Mouse (Mus musculus) layer of hippocampus, adult 9-11 months (tissue): ENCODE measurements around the gene Prkce.
A peak's percentile ranks its signal among the peaks of the same experiment; 100 is the strongest.
"Not testable (repeated sequence)": the region's sequence is repeated elsewhere in the genome, so short reads cannot be mapped to it uniquely, and the experiment has no call there.

Source experiments
- DNase-seq: peaks from one replicate; pipeline ENCODE4 v3.0.0; 2022

The Prkce gene

GRCm38 (mm10) chr17:86458302-86458980 is 290.9 kb downstream of the Prkce start:
- DNase-seq, result no peak

GRCm38 (mm10) chr17:86460645-86461430 is 293.3 kb downstream of the Prkce start:
- DNase-seq, result no peak

GRCm38 (mm10) chr17:86463369-86463768 is 295.8 kb downstream of the Prkce start:
- no peak for DNase-seq

DNA sequence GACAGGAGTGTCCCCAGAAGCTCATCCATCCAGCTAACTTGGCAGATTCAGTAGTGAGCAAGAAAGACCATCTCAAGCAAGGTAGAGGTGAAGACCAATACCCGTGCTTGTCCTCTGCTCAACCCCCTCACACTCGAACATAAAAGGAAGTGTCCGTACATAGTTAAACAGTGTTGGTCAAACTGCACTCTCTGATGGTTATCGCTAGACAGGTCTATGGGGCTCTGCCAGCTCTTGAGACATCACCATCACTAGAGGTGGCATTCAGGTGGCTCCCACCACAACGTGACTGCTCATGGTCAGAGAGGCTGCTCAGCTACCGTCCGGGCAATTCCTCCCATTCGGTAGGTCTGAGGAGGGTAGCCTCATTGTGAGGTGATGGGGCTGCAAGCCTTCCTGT is 296.6 kb downstream of the Prkce start:
- no peak for DNase-seq

- DNase-seq, result peak; percentile 83
Measured at GRCm38 (mm10) chr17:86464689-86465363, 297.2 kb downstream of the Prkce start.

DNA sequence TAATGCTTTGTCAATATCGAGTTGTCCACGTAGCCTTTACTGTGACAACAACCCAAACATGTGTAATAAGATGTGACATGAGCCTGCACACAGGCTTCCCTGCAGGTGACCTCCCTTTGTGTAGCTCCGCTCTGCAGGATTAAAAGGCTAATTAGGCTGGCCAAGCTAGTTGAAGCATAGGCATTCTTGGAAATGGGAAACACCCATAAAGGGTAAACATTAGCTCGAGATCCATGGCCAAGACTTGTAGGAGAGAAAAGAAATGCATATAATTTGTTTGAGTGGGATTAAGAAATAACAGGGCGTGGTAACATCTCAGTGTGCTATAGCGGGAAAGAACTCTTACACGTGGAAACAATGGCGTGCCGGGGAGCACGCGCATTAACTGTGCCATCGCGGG is 298.3 kb downstream of the Prkce start:
- DNase-seq, result no peak

DNA sequence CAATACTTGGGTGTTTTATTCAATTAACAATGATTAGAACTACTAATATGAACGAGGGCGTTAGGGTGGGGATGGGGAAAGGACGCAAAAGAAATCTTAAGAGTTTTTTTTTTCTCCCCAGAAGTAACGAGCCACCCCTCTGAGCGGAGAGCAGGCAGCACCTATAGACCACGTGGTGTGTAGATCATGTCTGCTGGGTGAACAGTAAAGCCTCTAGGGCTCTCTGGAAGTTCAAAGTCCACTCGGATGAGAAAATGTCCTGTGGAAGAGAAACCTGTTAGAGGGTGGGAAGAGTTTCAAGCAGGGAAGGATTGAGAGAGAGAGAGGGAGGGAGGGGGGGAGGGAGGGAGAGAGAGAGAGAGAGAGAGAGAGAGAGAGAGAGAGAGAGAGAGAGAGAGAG is 298.8 kb downstream of the Prkce start:
- DNase-seq, result no peak

DNA sequence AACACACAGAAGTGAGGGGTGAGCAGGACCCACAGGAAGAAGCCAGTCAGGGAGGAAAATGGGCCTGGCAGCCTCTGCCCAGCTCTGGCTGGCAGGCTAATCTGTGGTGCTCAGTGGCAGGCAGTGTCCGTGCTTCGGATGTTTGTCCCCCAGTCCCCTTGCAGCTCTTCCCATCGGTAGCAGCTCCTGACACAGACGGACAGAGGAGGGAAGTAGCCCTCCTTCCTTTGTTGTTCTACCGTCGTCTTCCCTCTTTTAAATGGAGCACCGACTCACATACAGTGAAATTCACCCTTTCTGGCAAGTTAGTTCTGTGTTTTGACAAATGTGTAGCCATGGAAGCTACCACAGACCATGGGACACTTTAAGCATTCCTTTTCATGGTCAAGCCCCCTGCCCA is 299.3 kb downstream of the Prkce start:
- no peak for DNase-seq

DNA sequence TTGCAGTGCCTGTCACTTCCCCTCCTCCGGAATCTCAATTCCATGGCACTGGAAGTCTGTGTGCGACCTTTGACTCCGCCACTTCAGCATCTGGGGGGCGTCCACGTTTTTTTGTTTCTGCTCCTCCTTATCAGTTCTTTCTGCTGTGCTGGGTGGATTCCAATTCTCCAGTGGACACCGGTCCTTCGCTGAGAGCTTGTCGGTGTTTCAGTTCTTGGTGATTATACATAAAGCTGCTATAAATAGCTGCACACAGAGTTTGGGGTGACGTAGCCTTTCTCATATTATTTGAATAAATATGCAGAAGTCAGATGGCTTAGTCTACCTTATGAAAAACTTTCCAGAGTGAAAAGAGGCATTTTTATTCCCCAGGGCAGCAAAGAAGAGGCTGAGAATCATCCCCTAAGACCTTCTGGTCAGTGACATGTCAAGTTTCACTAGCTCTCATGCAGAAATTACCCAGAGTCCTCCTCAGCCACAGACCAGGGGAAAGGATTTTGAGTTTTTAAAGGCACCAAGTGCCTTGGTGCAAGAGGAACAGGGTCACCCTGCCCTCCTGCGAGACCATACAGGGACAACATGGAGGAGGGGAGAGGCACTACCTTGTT is 299.8 kb downstream of the Prkce start:
- no peak for DNase-seq

- no peak for DNase-seq
Measured at GRCm38 (mm10) chr17:86467967-86468366, 300.4 kb downstream of the Prkce start.

DNA sequence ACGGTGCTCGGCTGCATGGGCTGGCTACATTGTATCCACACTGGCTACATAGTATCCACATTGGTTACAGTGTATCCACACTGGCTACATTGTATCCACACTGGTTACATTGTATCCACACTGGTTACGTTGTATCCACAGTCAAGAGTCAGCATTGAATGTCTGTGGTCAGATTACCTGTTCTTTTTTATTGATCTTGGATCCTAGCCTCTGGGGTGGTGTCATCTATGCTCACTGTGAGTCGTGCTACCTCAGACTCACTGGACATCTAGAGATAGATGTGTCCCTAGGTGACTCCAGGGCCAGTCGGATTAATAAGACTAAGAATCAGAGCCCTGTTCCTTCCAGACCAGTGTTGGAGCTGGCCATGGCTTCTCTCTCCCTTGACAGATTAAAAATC is 302.6 kb downstream of the Prkce start:
- no peak for DNase-seq

DNA sequence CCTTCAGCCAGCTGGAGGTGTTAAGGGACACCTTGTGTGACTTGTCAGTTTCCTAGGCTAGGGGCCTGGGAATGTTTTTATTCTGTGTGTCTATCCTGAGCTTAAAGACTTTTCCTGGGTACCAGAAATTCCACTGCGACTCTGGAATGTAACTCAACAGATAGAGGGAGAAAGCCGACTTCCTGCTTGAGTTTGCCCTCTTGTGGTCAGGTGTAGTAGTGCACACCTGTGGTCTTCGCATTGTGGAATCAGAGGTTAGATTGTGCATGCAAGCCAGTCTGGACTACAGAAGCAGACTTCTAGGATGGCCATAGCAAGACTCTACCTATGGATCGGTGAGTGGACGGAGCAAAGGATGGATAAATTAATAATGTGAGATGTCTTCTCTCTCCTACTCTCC is 304.1 kb downstream of the Prkce start:
- no peak for DNase-seq

GRCm38 (mm10) chr17:86476674-86477073 is 309.1 kb downstream of the Prkce start:
- no peak for DNase-seq

DNA sequence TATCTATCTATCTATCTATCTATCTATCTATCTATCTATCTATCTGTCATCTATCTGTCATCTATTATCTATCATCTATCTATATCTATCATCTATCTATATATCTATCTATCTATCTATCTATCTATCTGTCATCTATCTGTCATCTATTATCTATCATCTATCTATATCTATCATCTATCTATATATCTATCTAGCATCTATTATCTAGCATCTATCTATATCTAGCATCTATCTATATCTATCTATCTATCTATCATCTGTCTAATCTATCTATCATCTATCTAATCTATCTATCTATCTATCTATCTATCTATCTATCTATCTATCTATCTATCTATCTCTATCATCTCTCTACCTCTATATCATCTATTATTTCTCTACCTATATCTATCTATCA is 309.8 kb downstream of the Prkce start:
- DNase-seq, result not testable (repeated sequence)

GRCm38 (mm10) chr17:86479406-86479805 is 311.8 kb downstream of the Prkce start:
- DNase-seq, result no peak

GRCm38 (mm10) chr17:86482675-86483074 is 315.1 kb downstream of the Prkce start:
- no peak for DNase-seq

DNA sequence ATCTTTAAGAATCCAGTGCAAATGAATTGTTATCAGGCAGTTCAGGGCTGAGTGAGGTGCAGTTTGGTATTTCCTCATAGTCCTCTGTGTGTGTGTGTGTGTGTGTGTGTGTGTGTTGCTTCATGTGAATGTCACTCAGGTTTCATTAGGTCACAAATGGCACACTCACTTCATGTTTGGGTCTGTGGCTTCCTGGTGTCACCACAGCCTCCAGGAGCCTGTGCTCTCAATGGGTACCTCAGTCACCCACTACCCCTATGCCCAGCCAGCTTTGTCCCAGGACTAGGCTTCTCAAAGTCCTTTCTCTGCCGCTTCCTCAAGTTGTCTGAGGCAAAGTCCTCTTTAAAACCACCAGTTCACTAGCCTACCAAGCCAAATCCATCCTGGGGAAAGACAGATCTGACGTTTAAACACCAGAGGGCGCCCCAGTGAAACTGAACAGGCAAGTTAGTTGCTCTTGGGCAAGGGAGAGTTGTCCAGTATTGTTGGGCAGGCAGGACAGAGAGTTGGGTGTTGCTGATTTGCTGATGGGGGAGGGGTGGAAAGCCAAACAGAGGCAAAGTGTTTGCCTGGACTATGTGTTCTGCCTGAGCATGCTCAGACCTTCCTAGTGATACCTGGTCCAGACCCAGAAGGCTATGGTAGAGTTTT is 316.6 kb downstream of the Prkce start:
- DNase-seq, result peak; percentile 74

DNA sequence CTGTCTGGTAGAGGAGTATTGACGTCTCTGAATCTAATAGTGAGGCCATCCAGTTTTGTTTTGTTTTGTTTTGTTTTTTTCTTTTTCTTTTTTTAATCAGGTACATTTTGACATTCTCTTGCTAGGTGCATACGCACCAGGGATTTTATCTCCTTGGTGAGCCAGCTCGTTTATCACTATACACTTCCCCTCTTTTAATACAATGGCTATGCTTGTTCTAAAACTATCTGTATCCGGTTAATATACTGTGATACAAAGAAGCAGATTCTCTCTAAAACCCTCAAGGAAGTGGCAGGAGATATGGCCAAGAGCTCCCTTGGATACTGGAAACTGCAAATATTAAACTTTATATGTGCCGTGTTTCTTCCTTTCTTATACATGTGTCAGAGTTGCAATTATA is 319.1 kb downstream of the Prkce start:
- no peak for DNase-seq

DNA sequence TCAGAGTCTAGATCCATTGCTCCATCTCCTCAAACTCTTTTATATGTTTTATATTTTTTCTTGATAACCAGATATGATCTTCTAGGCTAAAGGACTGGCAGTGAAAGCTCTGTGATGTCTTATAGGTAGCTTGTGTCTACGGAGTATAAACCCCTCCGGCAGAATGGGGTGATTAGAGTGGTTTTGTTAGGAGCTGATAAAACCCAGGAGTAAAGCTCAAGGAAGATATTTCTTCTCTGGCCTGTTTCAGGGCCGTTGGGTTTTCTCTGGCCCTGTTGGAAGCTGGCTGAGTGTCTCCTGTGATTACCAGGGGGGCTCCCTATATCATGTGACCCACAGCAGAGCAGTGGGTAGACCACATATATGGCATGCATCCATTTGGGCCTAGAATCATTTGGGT is 319.9 kb downstream of the Prkce start:
- no peak for DNase-seq

DNA sequence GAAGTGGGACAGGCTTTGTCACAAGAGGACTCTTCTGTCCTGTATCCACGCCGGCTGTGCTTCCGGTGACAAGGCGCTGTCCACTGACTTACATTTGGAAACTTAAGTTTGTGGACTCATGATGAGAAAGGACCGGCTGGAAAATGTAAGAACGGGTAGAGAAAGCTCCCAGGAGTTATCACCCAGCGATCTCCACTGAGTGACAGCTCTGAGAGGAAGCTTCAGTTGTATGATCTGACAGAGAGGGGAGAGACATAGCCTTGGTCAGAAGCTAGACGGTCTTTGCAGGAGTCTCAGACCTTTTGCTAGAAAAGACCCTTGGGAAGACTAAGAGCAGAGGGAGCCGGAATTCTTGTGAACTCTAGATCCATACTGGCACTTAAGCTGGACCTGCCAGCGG is 322.2 kb downstream of the Prkce start:
- DNase-seq, result no peak

GRCm38 (mm10) chr17:86492376-86492775 is 324.8 kb downstream of the Prkce start:
- DNase-seq, result no peak

- DNase-seq, result no peak
Measured at GRCm38 (mm10) chr17:86493891-86494420, 326.4 kb downstream of the Prkce start.

GRCm38 (mm10) chr17:86494494-86494893 is 326.9 kb downstream of the Prkce start:
- no peak for DNase-seq
